Mouse (Mus musculus) testis, postnatal 10 days (tissue): ENCODE data around the gene Ercc1.

Experiments
- DNase-seq: peaks from one replicate; pipeline ENCODE4 v3.0.0; 2021; ENCODE audit warnings: low spot score

The Ercc1 gene

GRCm38 (mm10) chr7:19344237-19344847 lies at the start of gene Ercc1:
TSS of gene Ercc1 (plus strand) at chr7:19344778.
- no peak for DNase-seq

GRCm38 (mm10) chr7:19295503-19296185 lies 48.9 kb upstream of the Ercc1 start:
- peak; percentile 99 for DNase-seq

- no peak for DNase-seq
These were observed 47.5 kb upstream of the Ercc1 start for GRCm38 (mm10) chr7:19297034-19297433.

DNA sequence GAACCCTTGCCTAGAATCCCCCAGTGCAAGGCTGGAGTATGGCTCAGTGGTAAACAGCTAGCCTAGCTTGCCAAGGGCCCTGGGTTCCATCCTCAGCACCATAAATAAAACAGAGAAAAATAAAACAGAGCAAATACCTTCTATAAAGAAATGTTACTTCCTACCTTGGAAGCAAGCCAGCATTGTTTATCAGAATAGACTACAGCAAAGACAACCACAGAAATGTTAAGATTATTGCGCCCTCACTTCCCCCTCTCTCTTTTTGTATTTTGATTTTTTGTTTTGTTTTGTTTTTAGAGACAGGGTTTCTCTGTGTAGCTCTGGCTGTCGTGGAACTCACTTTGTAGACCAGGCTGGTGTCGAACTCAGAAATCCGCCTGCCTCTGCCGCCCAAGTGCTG lies 46.8 kb upstream of the Ercc1 start:
- no peak for DNase-seq

GRCm38 (mm10) chr7:19299194-19299593 lies 45.4 kb upstream of the Ercc1 start:
- peak; percentile 73 for DNase-seq

- DNase-seq = peak; percentile 91
These were observed 43.8 kb upstream of the Ercc1 start for GRCm38 (mm10) chr7:19300501-19301421.

DNA sequence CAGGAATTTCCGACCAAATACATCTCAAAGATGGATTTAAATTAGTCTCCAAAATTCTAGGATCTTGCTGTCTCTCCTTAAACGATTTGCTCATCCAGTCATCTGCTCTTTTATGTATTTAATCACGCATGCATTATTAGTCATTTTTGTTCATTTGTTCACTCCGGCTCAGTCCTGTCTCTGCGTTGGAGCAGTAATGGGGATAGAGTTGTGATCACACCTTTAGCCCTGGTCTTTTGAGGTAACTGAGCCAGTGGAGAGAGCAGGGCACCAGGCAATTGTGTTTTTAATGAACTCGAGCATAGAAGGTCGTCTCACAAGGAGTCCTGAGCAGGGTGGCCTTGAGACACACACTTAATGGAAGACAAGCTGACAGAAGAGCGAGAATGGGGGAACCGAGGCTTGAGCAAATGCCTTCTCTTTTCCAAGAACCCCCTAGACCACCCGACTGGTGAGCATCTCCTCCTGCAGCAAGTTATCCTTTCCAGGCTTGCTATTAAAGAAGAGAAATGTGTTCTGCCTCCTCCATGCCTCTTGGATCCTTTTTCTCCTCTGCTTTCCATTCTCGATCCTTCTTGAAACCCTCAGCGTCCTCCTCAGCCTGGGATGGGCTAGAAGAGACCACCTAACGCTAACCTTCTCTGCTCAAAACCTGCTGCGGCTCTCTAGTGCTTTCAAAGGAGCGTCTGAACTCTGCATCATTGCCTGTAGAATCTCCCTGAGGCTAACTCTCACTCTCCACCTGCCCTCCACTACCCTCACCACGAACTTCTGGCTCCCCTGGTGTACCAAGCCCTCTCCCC lies 42.9 kb upstream of the Ercc1 start:
- DNase-seq = no peak

- no peak for DNase-seq
These were observed 42.1 kb upstream of the Ercc1 start for GRCm38 (mm10) chr7:19302264-19303045.

GRCm38 (mm10) chr7:19303046-19303305 lies 41.6 kb upstream of the Ercc1 start:
- DNase-seq = no peak

DNA sequence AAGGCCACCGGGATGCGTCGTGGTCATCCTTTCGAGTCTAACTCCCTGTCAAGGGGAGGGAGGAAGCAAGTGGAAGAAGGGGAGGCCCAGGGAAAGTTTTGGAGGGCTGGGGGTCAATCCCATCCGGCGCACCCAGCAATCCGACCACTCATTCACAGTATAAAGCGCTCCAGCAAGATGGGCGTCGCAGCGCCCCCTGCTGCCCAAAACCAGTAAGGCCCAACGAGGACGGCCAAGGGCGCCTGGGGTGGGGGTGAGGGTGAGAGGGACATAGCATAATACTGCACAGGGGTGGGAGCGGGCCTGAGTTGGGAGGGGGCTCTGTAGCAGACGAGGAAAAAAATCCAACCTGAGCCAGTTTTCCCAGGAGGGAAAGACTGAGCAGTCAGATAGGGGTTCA lies 40.8 kb upstream of the Ercc1 start:
- peak; percentile 89 for DNase-seq

DNA sequence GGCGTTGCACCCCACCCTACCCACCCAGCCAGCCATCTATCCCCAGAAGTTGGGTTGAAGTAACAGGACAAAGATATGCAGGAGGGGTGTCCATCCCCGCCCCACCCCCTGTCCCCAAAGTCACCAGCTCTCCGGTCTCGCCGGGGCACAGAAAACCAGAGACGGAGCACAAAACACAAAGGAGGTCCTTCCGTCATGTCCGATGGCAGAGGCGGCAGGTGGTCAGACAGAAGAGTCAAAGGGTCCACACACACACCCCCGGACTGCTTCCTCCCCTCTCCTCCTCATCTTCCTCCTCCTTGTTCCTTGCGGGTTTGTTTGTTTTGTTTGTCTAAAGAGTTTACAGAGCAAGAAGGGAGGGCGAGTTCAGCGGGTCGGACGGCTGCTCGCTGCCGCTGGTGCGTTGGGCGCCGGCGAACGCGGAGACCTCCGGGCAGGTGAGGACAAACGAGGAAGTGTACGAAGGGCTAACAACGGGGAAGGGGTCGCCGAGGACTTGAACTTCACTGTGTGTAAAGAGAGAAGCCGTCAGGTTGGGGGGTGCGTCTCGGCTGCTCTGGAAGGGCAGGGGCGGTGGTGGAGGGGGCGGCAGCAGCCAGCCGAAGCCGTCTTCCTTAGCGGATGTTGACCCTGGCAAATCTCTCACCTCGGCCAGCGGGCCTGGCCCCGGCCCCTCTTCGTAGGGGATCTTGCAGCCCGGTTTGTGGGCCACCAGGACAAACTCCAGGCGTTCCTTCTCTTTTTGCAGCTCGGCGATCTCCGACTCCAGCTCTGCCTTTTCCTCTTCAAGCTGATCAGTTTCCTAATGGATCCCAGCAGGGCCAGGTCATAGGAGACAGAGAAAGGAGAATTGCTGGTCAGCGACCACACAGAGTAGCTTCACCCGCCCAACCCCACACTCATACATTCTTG lies 39.8 kb upstream of the Ercc1 start:
- no peak for DNase-seq

GRCm38 (mm10) chr7:19305413-19305735 lies 39.2 kb upstream of the Ercc1 start:
- no peak for DNase-seq

DNA sequence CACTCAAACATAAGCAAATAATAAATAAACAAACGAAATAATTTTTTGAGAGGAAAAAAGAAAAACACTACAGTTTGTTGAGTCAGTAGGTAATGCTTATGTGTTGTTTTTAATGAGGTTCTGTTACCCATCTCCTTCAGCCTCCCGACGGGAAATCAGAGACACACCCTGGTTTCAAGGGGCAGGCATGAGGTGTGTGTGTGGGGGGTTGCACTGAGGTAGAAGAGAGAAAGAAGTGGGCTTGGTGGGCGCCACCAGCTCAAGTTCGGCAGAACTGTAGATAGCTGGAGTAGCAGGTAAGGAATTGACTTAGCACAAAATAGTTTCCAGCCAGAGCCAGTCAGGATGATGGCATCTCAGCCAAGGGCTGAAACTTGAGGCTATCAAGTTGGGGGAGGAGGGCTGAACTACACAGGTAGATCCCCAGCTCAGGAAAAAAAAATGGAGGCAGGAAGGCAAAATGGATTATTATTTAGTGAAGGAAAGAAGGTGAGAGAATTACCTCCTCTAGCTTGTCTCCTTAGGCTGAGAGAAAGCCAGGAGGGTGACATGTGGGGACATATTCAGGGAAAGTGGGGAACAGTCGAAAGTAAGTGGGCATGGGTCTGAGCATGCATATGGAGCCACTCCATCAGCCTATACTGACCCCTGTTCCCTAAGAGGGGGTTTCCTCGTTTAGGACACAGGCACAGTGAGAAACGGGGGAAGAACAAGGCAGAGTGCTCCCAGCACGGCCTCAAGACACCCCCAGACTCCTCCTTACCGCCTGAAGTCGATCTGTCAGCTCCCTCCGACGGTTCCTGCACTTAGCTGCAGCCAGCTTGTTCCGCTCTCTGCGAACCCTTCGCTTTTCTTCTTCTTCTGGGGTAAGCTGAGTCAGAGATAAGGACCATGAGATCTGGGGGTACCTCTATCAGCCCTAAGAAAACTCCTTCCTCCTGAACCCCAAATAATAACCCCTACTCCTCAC lies 38.5 kb upstream of the Ercc1 start:
- DNase-seq = no peak

GRCm38 (mm10) chr7:19306819-19307738 lies 37.5 kb upstream of the Ercc1 start:
- DNase-seq = no peak

DNA sequence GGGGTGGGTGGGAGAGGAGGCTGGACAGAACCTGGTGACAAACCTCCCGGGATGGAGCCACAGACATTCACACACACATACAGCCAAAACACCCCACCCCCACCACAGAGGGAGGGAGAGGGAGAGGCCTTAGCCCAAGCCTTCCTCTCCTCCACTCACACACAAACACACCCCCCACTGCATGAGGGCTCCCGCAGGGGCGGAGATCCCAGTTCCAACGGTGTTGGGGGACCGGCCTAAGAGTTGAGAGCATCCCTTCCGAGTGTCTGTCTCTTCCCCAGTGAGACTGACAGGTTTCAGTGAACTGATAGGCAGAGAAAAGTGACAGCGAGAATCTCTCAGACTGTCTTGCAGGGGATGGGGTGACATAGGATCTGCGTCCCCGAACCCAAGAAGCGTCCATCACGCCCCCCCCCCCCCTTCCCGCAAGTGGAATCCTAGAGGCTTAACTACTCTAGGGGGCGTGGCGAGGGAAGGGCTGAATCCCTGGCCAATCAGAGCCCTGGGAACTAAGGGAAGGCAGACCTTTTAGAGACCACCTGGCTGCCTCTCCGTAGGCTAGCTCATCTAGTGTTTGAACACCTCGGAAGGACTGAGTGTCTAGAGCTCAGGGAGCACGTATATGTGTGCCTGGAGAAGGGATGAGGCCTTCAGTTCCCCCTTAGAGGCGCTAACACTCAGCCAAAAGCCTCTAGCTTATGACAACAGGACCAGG lies 36.7 kb upstream of the Ercc1 start:
- peak; percentile 87 for DNase-seq

DNA sequence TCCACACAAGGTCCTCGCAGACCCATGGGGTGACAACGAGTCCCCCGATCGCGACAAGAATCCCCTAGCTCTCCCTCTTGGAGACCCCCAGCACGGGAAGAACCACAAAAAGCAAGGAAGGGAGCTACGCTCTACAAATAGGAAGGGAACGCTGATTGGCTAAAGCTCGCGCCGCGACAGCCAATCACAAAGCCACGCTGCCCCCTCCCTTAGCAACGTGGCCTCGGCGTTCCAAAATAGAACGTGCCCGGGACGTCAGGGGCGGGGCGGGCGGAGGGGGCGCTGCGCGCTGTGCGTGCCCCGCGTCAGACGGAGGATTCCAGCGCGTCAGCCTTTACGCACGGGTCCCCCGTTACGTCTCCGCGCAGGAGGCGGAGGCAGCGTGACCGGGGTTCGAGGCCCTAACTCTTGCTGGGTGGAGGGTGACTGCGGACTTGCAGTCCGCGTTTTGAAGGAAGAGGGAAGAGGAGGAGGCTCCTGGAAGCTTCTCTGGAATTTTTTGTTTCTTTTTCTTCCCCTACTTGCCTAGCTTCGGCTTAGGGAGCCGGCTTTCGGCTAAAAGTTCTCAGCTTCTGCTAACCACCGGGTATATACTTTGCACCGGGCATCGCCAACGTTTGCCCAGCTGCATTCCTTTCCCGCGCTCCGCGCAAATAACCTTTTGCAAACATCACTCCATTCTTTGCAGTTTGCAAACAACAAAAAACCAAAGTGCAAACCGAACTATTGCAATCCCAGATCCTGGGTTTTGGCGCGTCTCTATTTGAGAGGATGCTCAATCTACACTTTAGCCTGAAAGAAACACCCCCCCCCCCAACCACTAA lies 35.9 kb upstream of the Ercc1 start:
- DNase-seq = peak; percentile 96
